Mouse (Mus musculus): ENCODE measurements at regions not wholly inside any gene's neighbourhood (a gene's known extent, or its start where the extent isn't known, plus 50 kb on each side); places are given as distances from the start of the nearest gene placed in this dataset.
"Not testable (repeated sequence)": the region's sequence is repeated elsewhere in the genome, so short reads cannot be mapped to it uniquely, and the experiment has no call there.

GRCm38 (mm10) chr14:37571971-37572370 lies 436.9 kb upstream of the Ghitm start:
- DNase-seq: no peak

- DNase-seq: no peak
Measured at GRCm38 (mm10) chr14:37558258-37558657, 423.2 kb upstream of the Ghitm start.

GRCm38 (mm10) chr14:37523616-37524015 lies 388.5 kb upstream of the Ghitm start:
- DNase-seq: no peak

- not testable (repeated sequence) for DNase-seq
Measured at GRCm38 (mm10) chr14:37520631-37521030, 385.6 kb upstream of the Ghitm start.

- DNase-seq: no peak
Measured at GRCm38 (mm10) chr14:37505314-37505713, 370.2 kb upstream of the Ghitm start.

GRCm38 (mm10) chr14:37490711-37491110 lies 355.6 kb upstream of the Ghitm start:
- DNase-seq: no peak

GRCm38 (mm10) chr14:37485292-37485691 lies 350.2 kb upstream of the Ghitm start:
- no peak for DNase-seq

GRCm38 (mm10) chr14:37477599-37477998 lies 342.5 kb upstream of the Ghitm start:
- no peak for DNase-seq

GRCm38 (mm10) chr14:37468711-37469110 lies 333.6 kb upstream of the Ghitm start:
- DNase-seq: no peak

- no peak for DNase-seq
Measured at GRCm38 (mm10) chr14:37440874-37441273, 305.8 kb upstream of the Ghitm start.

- no peak for DNase-seq
Measured at GRCm38 (mm10) chr14:37430656-37431055, 295.6 kb upstream of the Ghitm start.

- DNase-seq: no peak
Measured at GRCm38 (mm10) chr14:37425506-37425905, 290.4 kb upstream of the Ghitm start.

- no peak for DNase-seq
Measured at GRCm38 (mm10) chr14:37421566-37421965, 286.5 kb upstream of the Ghitm start.

- DNase-seq: not testable (repeated sequence)
Measured at GRCm38 (mm10) chr14:37412583-37412982, 277.5 kb upstream of the Ghitm start.

- no peak for DNase-seq
Measured at GRCm38 (mm10) chr14:37371972-37372371, 236.9 kb upstream of the Ghitm start.

- no peak for DNase-seq
Measured at GRCm38 (mm10) chr14:37361896-37362295, 226.8 kb upstream of the Ghitm start.

- DNase-seq: peak; percentile 10 to 14
Measured at GRCm38 (mm10) chr14:37355968-37356704, 221.1 kb upstream of the Ghitm start.

- DNase-seq: peak; percentile 5 to 12
Measured at GRCm38 (mm10) chr14:37323392-37323791, 188.3 kb upstream of the Ghitm start.

GRCm38 (mm10) chr14:37315239-37315895 lies 180.3 kb upstream of the Ghitm start:
- DNase-seq: no peak

GRCm38 (mm10) chr14:37313906-37314305 lies 178.8 kb upstream of the Ghitm start:
- no peak for DNase-seq

- no peak for DNase-seq
Measured at GRCm38 (mm10) chr14:37312887-37313286, 177.8 kb upstream of the Ghitm start.

- no peak for DNase-seq
Measured at GRCm38 (mm10) chr14:37306622-37307274, 171.7 kb upstream of the Ghitm start.

GRCm38 (mm10) chr14:37298631-37299030 lies 163.6 kb upstream of the Ghitm start:
- DNase-seq: no peak

- peak in 1 of 2 experiments; percentile 6 for DNase-seq
Measured at GRCm38 (mm10) chr14:37296531-37296930, 161.5 kb upstream of the Ghitm start.

Measured in lung, adult 18-20 months (tissue).